Mouse (Mus musculus) layer of hippocampus, postnatal 25 days (tissue): ENCODE results near the gene Commd6. TPM values are rescaled to one million over a fixed set of nuclear protein-coding genes. Genes with fewer than 3 reads are reported as not detected.
"Not testable (repeated sequence)": the region's sequence is repeated elsewhere in the genome, so short reads cannot be mapped to it uniquely, and the experiment has no call there.

Experiments
- DNase-seq, 2 experiments: peaks; one replicate each; pipeline ENCODE4 v3.0.0; 2022; ENCODE audit warnings: mixed read lengths in 2 of 2, low spot score in 1 of 2; ENCODE audit errors: extremely low spot score in 1 of 2
- total RNA-seq, 2 experiments: library from RNA; stranded (reverse); gene quantifications; 2 replicates each; pipeline ENCODE4 v1.2.3; 2021

Commd6 gene
- total RNA-seq, 2 experiments from 2014 or later = 60.7 to 67.1 TPM

DNA sequence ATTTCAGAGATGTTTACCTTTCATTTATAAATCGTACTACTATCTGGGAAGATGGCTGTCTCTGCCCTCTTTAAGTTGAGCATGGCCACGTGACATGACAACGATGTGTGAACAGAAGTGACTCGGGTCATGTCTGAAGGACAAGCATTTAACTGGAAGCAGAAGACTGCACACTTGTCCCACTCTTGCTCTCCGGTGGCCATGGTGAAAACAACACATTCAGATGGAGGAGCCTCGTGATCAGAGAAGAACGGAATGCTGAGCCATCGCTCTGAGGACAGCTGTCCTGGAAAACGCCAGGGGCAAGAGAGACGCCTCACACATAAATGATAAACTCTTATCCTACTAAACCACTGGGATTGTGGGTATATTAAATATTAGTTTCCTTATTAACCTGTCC lies 29.8 kb downstream of the Commd6 start:
- DNase-seq = no peak

DNA sequence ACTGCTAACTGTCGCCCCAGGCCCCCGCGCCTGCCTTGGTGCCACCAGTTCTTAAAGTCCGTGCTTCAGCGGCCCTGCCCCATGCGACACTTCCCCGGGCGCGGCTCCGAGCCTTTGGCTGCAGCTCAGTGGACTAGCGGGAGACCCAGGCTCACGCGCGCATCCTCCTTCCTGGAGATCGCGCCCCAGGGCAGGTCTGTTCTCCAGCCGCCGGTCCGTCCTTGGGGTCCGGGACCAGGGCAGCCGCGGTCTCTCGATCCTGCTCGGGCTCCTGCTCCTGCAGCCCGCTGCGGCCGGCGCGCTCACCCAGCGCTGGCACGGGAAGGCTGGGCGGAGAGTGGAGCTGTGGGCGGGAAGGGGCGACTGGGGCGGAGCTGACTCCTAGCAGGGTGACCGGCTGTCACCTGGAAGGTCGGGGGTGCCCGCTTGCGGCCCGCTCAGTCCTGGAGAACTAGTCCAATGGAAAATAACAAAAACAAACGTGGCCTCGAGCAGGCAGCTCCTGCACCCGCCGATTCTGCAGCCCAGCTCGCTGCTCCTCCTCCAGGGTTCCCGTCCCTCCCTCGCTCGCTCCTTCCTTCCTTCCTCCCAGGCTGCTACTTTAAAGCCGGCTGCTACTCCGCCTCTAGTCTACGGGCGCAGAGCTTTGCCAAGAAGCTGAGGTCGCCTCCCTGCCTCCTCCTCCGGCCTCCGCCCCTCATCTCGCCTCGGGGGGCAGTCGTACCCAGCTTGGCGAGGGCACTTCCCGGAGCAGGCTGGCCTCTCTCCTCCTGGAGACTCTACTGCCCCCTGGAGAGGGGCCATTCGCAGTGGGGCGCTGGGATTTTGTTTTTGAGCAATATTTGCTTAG lies 31.7 kb downstream of the Commd6 start, which contains the start of gene Tbc1d4:
Gene Tbc1d4, minus strand, starts transcription at position 673 of the 850 bp plus-strand sequence.
- DNase-seq = peak; percentile 54 to 59

DNA sequence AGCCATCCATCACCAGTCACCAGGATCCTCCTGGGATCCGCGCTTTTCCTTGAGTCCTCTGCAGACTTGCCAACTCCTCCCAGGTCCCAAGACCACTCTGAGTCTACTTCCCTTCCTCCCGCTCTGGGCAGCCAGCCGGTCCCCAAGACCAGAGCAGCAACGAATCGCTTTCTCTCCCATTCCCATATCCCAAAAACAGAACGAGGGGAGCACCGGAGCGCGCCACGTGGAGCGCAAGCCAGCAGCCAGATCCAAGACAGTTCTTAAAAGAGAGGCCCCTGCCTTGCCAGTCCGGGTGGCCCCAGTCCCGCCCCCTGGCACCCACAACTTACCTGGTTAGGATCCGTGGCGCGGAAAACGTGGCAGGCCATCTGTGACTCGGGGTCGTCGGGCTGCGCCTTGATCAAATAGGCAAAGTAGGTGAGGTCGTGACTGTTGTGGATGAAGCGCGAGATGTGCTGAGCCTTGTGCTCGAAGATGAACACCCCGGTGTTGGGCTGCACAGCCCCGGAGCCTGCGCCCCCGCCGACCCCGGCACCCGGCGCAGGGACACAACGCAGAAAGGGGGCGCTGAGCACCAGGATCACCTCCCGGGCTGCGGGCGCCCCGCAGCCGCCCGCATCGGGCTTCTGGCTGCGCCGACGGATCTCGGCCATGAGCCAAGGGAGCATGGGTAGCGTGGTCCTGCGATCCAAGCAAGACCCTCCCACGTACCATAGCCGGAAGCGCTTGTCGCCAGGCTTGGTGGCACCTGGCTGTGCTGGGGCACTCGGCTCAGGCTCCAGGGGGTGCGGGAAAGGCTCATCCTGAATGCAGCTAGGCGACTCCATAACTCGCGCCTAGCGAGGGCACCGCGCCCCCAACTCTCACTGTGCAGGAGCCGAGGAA lies 32.6 kb downstream of the Commd6 start:
- DNase-seq = peak; percentile 10 to 22

DNA sequence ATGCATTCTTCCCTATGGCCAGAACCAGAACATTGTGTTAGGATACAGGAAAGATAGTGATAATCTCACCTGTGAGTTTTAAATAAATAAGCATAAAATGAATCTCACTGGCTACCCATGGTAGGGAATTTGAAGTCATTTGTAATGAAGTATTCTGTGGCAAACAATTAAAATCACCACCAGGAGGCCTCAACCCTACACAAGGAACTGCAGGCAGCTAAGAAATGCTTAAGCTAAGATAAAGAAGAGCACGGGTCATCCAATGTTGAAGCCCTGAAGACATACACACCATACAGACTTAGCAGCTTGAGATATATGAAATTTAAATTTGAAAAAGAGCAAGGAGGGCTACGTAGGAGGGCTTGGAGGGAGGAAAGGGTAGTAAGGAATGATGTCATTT lies 34.6 kb downstream of the Commd6 start:
- DNase-seq = no peak

DNA sequence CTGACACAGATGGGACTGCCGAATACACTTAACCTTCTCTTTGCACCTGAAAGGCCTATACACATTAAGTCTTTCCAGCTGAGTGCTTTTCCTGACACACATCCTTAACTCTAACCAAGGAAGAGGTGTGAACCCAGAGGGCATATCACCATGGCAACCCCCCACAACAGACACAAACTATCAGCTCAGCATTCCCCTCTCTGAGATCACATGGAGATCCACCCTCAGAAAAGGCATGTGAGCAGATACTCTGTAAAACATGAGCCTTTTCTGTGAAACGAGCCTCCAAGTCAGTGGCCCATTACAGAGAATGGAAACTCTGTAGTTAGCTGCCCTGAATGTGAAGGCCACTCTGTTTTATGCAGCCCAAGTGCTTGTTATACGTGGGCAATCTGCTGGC lies 37.6 kb downstream of the Commd6 start:
- no peak for DNase-seq

DNA sequence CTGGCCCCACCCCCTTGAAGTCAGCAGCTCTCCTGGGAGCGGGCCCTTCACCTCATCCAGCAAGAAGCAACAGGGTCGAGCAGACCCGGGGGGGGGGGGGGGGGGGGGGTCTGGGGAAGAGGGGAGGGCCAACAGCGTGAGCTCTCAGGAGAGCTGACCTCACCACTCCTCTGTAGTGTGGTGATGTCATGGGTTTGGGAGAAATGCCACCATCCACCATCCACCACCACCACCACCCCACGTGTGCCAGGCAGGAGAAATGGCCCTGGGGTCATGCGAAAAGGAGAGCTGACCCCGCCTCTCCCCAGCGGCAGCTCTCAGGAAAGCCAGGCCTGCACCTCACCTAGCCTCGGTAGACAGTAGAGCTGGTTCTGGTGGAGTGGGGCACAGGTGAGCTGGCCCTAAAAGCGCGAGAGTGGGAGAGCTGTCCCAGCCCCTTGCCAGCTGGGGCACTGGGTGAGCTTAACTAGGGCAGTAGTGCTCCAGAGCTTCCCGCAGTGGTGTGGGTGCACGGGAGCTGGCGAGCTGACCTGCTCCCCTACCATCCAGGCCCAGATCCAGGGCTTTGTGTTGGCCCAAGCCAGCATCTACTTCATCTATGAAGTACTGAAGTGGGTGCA lies 43.3 kb downstream of the Commd6 start:
- no peak for DNase-seq

DNA sequence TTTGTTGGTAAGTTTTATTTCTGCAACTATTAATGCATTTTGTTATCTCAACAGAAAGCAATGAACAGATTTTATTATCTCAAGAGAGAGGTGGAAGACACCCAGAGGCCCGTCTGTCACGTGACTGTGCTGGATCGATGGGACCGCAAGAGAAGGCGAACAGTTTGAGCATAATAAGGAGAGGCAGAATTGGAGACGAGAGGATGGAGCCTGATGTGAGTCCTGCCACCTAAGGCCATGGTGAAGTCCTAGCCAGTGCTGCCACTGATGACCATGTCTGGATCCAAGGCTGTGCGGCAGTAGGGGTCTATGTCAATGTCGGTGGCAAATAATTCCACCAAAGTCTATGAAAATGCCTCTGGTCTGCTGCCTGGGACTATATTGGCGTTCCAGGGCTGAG lies 43.8 kb downstream of the Commd6 start:
- DNase-seq = no peak

DNA sequence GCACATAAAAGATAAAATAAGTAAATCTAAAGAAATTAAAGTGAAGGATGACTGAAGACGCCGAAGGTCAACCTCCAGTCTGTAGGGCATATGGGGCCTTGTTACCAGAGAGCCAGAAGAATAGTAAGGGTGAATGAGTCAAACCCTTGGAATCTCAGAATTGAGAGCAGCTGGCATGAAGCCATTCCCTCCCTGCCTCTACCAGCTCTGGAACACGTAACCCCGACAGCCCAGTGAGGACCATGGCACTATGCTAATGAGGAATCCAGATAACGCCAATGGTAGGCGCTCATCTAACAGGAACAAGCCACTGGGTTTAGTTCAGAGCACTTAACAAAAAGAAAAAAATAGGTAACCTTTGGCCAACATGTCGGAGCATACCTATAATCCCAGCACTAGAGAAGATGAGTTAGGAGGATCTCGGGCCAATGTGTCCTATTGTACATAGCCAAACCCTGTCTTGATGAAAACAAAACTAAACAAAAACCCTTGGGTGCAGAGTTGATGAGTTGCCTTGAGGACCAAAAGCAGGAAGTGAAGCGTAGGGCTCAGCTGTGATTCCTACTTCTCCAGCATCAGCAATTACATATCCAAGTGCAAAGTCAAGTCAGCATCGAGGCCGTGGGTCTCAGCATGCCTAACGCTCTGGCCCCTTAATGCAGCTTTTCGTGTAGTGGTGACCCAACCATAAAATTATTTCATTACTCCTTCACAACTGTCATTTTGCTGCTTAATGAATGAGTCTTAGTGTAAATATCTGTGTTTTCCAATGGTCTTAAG lies 45.0 kb downstream of the Commd6 start:
- no peak for DNase-seq

DNA sequence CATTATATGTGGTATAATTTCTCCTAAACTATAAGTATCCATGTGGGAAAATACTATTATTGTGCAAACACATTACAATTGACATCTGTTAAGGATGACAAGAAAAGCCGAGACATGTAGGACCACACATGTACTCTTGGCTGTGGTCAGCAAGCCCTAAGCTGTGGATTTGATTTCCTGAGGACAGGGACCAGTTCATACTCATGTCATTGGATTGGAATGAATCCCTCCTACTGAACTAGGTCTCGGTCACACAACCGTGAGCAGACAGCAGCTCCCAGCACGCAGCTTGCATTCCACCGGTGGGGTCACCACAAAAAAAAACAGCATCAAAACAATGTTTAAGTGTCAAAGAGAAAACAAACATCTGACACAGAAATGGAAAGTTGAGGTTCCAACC lies 46.5 kb downstream of the Commd6 start:
- no peak for DNase-seq

DNA sequence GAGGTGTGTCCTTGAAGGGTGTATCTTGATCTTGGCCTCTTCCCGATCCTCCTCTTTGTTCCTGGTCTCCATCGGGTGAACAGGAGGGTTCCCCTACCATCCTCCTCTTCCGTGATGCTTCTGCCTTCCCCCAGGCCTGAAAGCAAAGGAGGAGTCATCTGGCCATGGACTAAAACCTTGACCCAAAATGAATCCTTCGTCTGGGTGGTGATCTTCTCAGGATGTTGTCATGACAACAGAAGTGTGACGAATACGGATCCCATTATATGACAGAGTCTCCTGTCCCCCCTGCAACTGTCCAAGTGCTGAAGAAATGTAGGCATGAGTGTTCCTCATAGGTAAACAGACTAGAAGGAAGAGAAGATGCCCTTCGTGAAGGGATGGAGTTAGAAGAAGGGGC lies 47.1 kb downstream of the Commd6 start:
- DNase-seq = no peak

DNA sequence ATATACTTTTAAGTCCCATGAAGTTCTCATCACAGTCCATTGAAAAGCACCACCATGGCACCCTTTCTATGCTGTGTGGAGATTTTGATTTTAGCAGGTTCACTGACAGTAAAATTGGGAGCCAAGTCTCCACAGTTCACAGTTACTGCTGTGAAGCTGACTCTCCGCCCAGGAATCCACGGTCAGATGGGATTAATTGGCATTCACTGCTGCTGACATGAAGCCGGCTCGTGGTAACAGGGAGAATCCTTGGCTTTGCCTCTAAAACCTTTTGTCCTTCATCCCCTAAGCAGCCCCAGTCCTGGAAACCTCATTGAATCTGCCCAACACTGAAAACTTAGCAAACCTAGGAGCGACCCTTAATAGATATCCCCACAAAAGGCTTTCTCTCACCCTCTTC lies 49.4 kb downstream of the Commd6 start:
- DNase-seq = no peak

DNA sequence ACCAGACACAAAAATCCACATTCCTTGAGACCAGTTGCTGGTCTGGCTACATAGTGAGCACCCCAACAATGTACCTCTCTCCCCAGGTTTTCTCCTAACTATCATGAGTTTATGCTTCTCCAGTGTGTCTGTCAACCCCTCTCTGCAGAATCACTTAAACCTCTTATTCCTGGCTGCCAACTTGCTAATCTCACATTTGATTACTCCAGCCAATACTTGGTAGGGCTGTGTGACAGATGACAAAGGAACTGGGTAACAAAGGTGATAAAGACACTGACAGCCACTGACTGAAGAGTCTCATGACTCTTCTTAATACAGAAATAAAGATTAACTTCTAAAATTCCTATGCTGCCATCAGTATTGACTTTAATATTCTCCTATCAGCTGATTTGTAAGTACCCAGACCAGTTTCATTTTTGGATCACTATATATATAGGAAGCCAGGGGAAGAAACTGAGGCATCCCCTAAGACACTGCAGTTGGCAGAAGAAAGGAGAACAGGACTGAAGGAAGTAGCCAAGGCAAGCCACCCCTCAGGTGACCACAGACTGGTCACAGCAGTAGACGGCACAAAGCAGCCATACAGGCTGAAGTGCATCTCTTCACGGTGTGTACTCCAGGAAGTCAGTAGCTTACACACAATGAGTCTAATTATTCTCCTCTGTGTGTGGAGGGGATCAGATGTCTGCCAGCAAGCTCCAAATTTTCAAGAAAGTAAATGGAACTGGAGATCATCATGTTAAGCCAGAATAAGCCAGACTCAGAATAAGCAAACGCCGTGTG lies 52.1 kb downstream of the Commd6 start:
- not testable (repeated sequence) for DNase-seq

DNA sequence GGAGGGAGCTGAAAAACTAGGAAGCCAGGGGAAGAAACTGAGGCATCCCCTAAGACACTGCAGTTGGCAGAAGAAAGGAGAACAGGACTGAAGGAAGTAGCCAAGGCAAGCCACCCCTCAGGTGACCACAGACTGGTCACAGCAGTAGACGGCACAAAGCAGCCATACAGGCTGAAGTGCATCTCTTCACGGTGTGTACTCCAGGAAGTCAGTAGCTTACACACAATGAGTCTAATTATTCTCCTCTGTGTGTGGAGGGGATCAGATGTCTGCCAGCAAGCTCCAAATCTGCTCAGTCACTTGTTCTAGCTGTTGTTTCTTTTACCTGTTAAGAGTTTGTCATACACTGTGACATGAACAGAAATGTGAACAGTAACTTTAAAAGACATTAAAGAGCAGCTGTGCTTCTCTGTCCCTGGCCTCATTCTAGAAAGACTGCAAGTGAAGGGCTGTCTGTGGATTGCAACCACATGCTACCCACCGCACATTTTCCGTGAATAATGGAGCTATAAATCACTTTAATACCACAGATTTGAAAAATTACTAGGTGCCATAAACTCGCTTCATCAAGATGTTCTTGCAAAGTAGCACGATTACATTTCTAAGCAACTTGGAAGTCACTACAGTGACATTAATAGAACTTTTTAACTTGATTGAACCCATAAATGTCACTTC lies 53.0 kb downstream of the Commd6 start:
- not testable (repeated sequence) for DNase-seq

DNA sequence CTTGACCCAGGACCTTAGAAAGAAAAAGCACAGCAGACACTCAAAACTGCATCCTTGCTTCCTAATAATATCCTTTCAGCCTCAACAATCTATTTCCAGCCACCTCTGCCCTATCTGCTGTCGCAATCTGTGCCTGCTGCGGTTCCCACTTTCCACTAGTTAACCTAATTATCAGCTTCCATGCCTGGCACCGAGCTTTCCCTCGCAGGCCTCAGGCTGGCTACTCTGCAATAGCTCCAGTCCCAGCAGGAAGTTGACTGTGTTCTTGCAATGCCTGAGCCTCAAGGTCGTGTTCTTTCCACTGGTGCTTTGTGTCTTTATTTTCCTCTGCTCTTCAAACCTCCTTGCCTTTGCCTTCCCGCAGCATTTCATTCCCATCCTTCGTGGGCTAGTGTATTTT lies 54.4 kb downstream of the Commd6 start:
- no peak for DNase-seq

Other genes with a start within 250 kb of the Commd6 start
- 1 to 10 TPM; 9.2 to 9.4 TPM for gene Tbc1d4, start 31.5 kb downstream of the Commd6 start, total RNA-seq
- gene Uchl3, start 13.3 kb upstream of the Commd6 start, total RNA-seq = 10 to 100 TPM; 47.6 to 51.2 TPM
- under 1 TPM in 1 of 2 experiments, not detected in 1; 0.74 TPM for gene Gm9922, start 89.1 kb upstream of the Commd6 start, total RNA-seq
- gene Lmo7, start 89.3 kb upstream of the Commd6 start, total RNA-seq = 100 to 1,000 TPM; 109 to 136 TPM